Mouse (Mus musculus): ENCODE measurements at regions not wholly inside any gene's neighbourhood (a gene's known extent, or its start where the extent isn't known, plus 50 kb on each side); places are given as distances from the start of the nearest gene placed in this dataset.
A peak's percentile ranks its signal among the peaks of the same experiment; 100 is the strongest.

GRCm38 (mm10) chr4:35417866-35418265 is 191.9 kb upstream of the C9orf72 start:
- DNase-seq (ENCODE audit: low spot score), result peak; percentile 20

- DNase-seq (ENCODE audit: low spot score), result no peak
Measured at GRCm38 (mm10) chr4:35413488-35413887, 187.5 kb upstream of the C9orf72 start.

GRCm38 (mm10) chr4:35405301-35406006 is 179.5 kb upstream of the C9orf72 start:
- DNase-seq (ENCODE audit: low spot score), result no peak

GRCm38 (mm10) chr4:35404068-35404467 is 178.1 kb upstream of the C9orf72 start:
- no peak for DNase-seq (ENCODE audit: low spot score)

- no peak for DNase-seq (ENCODE audit: low spot score)
Measured at GRCm38 (mm10) chr4:35403594-35403993, 177.6 kb upstream of the C9orf72 start.

GRCm38 (mm10) chr4:35402376-35403133 is 176.6 kb upstream of the C9orf72 start:
- no peak for DNase-seq (ENCODE audit: low spot score)

GRCm38 (mm10) chr4:35401783-35402182 is 175.8 kb upstream of the C9orf72 start:
- DNase-seq (ENCODE audit: low spot score), result no peak

- no peak for DNase-seq (ENCODE audit: low spot score)
Measured at GRCm38 (mm10) chr4:35400511-35400910, 174.5 kb upstream of the C9orf72 start.

GRCm38 (mm10) chr4:35395583-35395877 is 169.6 kb upstream of the C9orf72 start:
- no peak for DNase-seq (ENCODE audit: low spot score)

- no peak for DNase-seq (ENCODE audit: low spot score)
Measured at GRCm38 (mm10) chr4:35394821-35395582, 169.0 kb upstream of the C9orf72 start.

- no peak for DNase-seq (ENCODE audit: low spot score)
Measured at GRCm38 (mm10) chr4:35375791-35376190, 149.8 kb upstream of the C9orf72 start.

- no peak for DNase-seq (ENCODE audit: low spot score)
Measured at GRCm38 (mm10) chr4:35373213-35373860, 147.4 kb upstream of the C9orf72 start.

- DNase-seq (ENCODE audit: low spot score), result peak; percentile 65
Measured at GRCm38 (mm10) chr4:35372528-35373212, 146.7 kb upstream of the C9orf72 start.

- DNase-seq (ENCODE audit: low spot score), result no peak
Measured at GRCm38 (mm10) chr4:35364161-35364560, 138.2 kb upstream of the C9orf72 start.

- no peak for DNase-seq (ENCODE audit: low spot score)
Measured at GRCm38 (mm10) chr4:35362176-35362575, 136.2 kb upstream of the C9orf72 start.

GRCm38 (mm10) chr4:35359376-35359775 is 133.4 kb upstream of the C9orf72 start:
- DNase-seq (ENCODE audit: low spot score), result no peak

GRCm38 (mm10) chr4:35356904-35357563 is 131.1 kb upstream of the C9orf72 start:
- no peak for DNase-seq (ENCODE audit: low spot score)

- DNase-seq (ENCODE audit: low spot score), result no peak
Measured at GRCm38 (mm10) chr4:35356051-35356450, 130.1 kb upstream of the C9orf72 start.

GRCm38 (mm10) chr4:35354046-35354445 is 128.1 kb upstream of the C9orf72 start:
- DNase-seq (ENCODE audit: low spot score), result no peak

- DNase-seq (ENCODE audit: low spot score), result no peak
Measured at GRCm38 (mm10) chr4:35352606-35353005, 126.6 kb upstream of the C9orf72 start.

- no peak for DNase-seq (ENCODE audit: low spot score)
Measured at GRCm38 (mm10) chr4:35350465-35350864, 124.5 kb upstream of the C9orf72 start.
